Mouse (Mus musculus) midbrain, embryonic 14.5 days (tissue): Measurements from ENCODE around the gene Dmpk. TPM values are rescaled to one million over a fixed set of nuclear protein-coding genes. Genes with fewer than 3 reads are reported as not detected.
"Not testable (repeated sequence)": the region's sequence is repeated elsewhere in the genome, so short reads cannot be mapped to it uniquely, and the experiment has no call there.

Source experiments
- ATAC-seq: fragments of 200-750 bp; cut with Nextera tagmentation; 2 replicates; pipeline ENCODE4 v1.8.0; 2017; ENCODE audit warnings: moderate number of reproducible peaks, moderate library complexity; ENCODE audit not compliant: low FRiP score, low TSS enrichment
- DNase-seq: peaks from one replicate; pipeline ENCODE4 v3.0.0-alpha.2; 2015
- H3K27ac ChIP-seq: fragments of 300-500 bp; sonication (generic); replicated peaks from 2 replicates; pipeline ENCODE4 v1.5.1; 2014; ENCODE audit warnings: mild to moderate bottlenecking, low read depth, low read length, moderate library complexity
- H3K27me3 ChIP-seq: fragments of 300-500 bp; sonication (generic); 2 replicates; pipeline ENCODE4 v1.6.1; 2014; ENCODE audit warnings: low read length, control low read depth, mixed read lengths; ENCODE audit not compliant: control insufficient read depth, insufficient read depth
- H3K36me3 ChIP-seq: fragments of 300-500 bp; sonication (generic); 2 replicates; pipeline ENCODE4 v1.6.1; 2014; ENCODE audit warnings: low read length, control low read depth; ENCODE audit not compliant: control insufficient read depth, insufficient read depth
- H3K4me1 ChIP-seq: fragments of 300-500 bp; sonication (generic); 2 replicates; pipeline ENCODE4 v1.6.1; 2014; ENCODE audit warnings: mild to moderate bottlenecking, antibody characterized with exemption, low read length, control low read depth; ENCODE audit not compliant: control insufficient read depth, insufficient read depth
- H3K4me2 ChIP-seq: fragments of 300-500 bp; sonication (generic); 2 replicates; pipeline ENCODE4 v1.6.1; 2014; ENCODE audit warnings: mild to moderate bottlenecking, low read length, moderate library complexity
- H3K4me3 ChIP-seq: fragments of 300-500 bp; sonication (generic); replicated peaks from 2 replicates; pipeline ENCODE4 v1.5.1; 2014; ENCODE audit warnings: low read depth, low read length
- H3K9ac ChIP-seq: fragments of 300-500 bp; sonication (generic); replicated peaks from 2 replicates; pipeline ENCODE4 v1.6.1; 2014; ENCODE audit warnings: mild to moderate bottlenecking, low read length, moderate library complexity
- H3K9me3 ChIP-seq: fragments of 300-500 bp; sonication (generic); 2 replicates; pipeline ENCODE4 v1.6.1; 2016; ENCODE audit warnings: low read length, control low read depth, mixed read lengths; ENCODE audit not compliant: control insufficient read depth
- WGBS: fragments of 180-500 bp; shearing (Covaris S2); extraction: QIAGEN DNeasy Blood & Tissue Kit; methylation state at CpG from one replicate; pipeline ENCODE4 v1.1.7; 2014; 5-methylcytosine and 5-hydroxymethylcytosine counted together
- polyA plus RNA-seq: library from polyadenylated mRNA; unstranded; fragments of >200 nt; fragmentation: Nextera tagmentation; extraction: Ambion mirVana; gene quantifications from 2 replicates; pipeline ENCODE4 v1.2.1, GENCODE M21; 2014

Gene Dmpk
- polyA plus RNA-seq, 1 experiment from 2014 or later: 9.8 TPM

DNA sequence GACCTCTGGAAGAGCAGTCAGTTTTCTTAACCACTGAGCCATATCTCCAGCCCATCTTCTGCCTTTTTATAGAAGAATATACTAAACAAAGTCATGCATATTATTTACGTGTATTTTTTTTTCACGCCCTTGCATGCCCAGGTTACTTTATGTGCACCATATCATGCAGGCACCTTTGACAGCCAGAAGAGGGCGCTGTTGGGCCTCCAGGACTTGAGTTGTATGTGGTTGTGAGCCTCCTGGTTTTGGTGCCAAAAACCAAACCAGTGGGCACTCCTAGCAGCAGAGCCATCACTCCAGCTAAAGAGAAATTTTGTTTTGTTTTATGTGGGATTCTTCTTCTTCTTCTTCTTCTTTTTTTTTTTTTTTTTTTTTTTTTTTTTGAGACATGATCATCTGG, 14.1 kb upstream of the Dmpk start:
- peak; percentile 18 for DNase-seq
- WGBS: 48% methylated on average over 3 of the region's 3 CpGs

DNA sequence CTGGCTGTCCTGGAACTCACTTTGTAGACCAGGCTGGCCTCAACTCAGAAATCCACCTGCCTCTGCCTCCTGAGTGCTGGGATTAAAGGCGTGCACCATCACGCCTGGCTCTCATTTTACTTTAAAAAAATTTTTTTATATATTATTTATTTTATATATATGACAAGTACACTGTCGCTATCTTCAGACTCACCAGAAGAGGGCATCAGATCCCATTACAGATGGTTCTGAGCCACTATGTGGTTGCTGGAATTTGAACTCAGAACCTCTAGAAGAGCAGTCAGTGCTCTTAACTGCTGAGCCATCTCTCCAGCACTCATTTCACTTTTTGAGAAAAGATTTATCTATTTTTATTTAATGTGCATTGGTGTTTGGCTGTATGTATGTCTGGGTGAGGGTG, 12.6 kb upstream of the Dmpk start:
- H3K4me3 ChIP-seq, H3K4me1 ChIP-seq, DNase-seq, H3K9ac ChIP-seq, H3K27ac ChIP-seq, H3K4me2 ChIP-seq, ATAC-seq, H3K9me3 ChIP-seq, H3K36me3 ChIP-seq, H3K27me3 ChIP-seq: not testable (repeated sequence)
- 61% methylated on average over 3 of the region's 3 CpGs for WGBS

More for the DNA sequence above, 14.1 kb upstream of the Dmpk start:
- H3K4me3 ChIP-seq: no peak overlapping the region
- no peaks in the 10 kb centered on the region for H3K36me3 ChIP-seq
- no peak for ATAC-seq
- H3K4me1 ChIP-seq: no peaks in the 10 kb centered on the region
- H3K4me2 ChIP-seq: no peak overlapping the region
- H3K27ac ChIP-seq: no peak overlapping the region
- H3K9ac ChIP-seq: no peak overlapping the region
- no peaks in the 10 kb centered on the region for H3K9me3 ChIP-seq
- H3K27me3 ChIP-seq: peaks cover 12% of the 10 kb centered on the region; the same call in 1 of the 2 replicates

- Histone ChIP-seq H3K4me3 (no peak overlapping the region), H3K9ac (no peak overlapping the region), H3K27ac (no peak overlapping the region), H3K36me3 (peaks cover 7% of the 10 kb centered on the region), H3K4me1 (peaks cover 15% of the 10 kb centered on the region), H3K27me3 (no peaks in the 10 kb centered on the region), H3K4me2 (no peak overlapping the region), H3K9me3 (no peaks in the 10 kb centered on the region)
- DNase-seq (no peak), ATAC-seq (no peak)
- 81% methylated on average over 9 of the region's 9 CpGs for WGBS
These were observed 10.1 kb upstream of the Dmpk start for GRCm38 (mm10) chr7:19073504-19073903.

DNA sequence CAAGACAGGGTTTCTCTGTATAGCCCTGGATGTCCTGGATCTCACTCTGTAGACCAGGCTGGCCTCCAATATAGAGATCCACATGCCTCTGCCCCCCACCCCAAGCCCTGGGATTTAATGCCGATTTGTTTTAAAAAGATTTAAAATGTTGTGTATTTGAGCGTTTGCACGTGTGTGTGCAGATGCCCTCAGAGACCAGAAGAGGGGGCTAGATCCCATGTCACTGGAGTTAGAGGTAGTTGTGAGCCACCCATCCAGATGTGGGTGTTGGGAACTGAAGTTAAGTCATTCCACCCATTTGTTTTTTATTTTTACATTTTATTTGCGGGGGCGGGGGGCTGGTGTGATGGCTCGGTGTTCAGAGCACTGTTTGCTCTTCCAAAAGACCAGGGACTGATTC, 9.2 kb upstream of the Dmpk start:
- Histone ChIP-seq H3K27me3 (no peaks in the 10 kb centered on the region), H3K36me3 (peaks cover 17% of the 10 kb centered on the region), H3K4me2 (no peak overlapping the region), H3K27ac (no peak overlapping the region), H3K9me3 (no peaks in the 10 kb centered on the region), H3K9ac (no peak overlapping the region), H3K4me1 (peaks cover 15% of the 10 kb centered on the region), H3K4me3 (no peak overlapping the region)
- no peak for ATAC-seq
- WGBS: 97% methylated on average over 6 of the region's 6 CpGs
- no peak for DNase-seq

GRCm38 (mm10) chr7:19075231-19075630, 8.4 kb upstream of the Dmpk start:
- Histone ChIP-seq H3K9ac (no peak overlapping the region), H3K9me3 (no peaks in the 10 kb centered on the region), H3K4me1 (peaks cover 15% of the 10 kb centered on the region), H3K27me3 (no peaks in the 10 kb centered on the region), H3K4me2 (peak overlapping the region; percentile 95), H3K4me3 (peak overlapping the region; percentile 95), H3K27ac (peak overlapping the region; percentile 54; the same call in 1 of the 2 replicates), H3K36me3 (peaks cover 25% of the 10 kb centered on the region)
- WGBS: 64% methylated on average over 5 of the region's 5 CpGs
- DNase-seq (no peak), ATAC-seq (no peak)

GRCm38 (mm10) chr7:19075723-19076585, 7.7 kb upstream of the Dmpk start, which contains the start of gene Dmwd:
TSS of gene Dmwd (plus strand) at chr7:19076227.
- 1% methylated on average over 91 of the region's 91 CpGs for WGBS
- peak within 1 kb of the TSS; percentile 95 for H3K4me2 ChIP-seq
- H3K27me3 ChIP-seq: no peaks in the 10 kb centered on the region
- H3K9me3 ChIP-seq: no peaks in the 10 kb centered on the region
- H3K36me3 ChIP-seq: peaks cover 32% of the 10 kb centered on the region
- peak within 1 kb of the TSS; percentile 96 for H3K9ac ChIP-seq
- H3K27ac ChIP-seq: peak within 1 kb of the TSS; percentile 82
- peaks cover 15% of the 10 kb centered on the region for H3K4me1 ChIP-seq
- H3K4me3 ChIP-seq: peak within 1 kb of the TSS; percentile 95
- DNase-seq: peak; percentile 99
- peak; percentile 99 for ATAC-seq

DNA sequence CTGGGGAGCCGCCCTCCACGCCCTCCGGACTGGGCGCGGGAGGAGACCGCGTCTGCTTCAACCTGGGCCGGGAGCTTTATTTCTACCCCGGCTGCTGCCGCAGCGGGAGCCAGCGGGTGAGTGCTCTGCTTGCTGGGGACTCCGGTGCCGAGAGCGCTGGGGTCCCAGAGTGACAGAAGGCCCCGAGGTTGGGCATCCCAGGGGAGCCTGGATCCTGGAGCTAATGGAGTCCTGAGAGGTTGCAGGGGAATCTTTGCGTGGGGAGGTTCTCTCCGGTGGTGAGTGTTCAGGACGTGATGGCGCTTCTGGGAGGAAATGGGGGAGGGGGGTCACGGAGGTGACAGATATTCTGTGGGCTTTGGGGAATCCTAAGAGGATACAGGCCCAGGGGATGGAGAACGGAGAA, 7.1 kb upstream of the Dmpk start:
- ATAC-seq: no peak
- peaks cover 15% of the 10 kb centered on the region for H3K4me1 ChIP-seq
- WGBS: under 1% methylated on average over 22 of the region's 22 CpGs
- peak overlapping the region; percentile 82 for H3K27ac ChIP-seq
- DNase-seq: peak; percentile 47
- H3K9ac ChIP-seq: peak overlapping the region; percentile 96
- no peaks in the 10 kb centered on the region for H3K27me3 ChIP-seq
- no peaks in the 10 kb centered on the region for H3K9me3 ChIP-seq
- peaks cover 38% of the 10 kb centered on the region for H3K36me3 ChIP-seq
- peak overlapping the region; percentile 95 for H3K4me3 ChIP-seq
- H3K4me2 ChIP-seq: peak overlapping the region; percentile 95

DNA sequence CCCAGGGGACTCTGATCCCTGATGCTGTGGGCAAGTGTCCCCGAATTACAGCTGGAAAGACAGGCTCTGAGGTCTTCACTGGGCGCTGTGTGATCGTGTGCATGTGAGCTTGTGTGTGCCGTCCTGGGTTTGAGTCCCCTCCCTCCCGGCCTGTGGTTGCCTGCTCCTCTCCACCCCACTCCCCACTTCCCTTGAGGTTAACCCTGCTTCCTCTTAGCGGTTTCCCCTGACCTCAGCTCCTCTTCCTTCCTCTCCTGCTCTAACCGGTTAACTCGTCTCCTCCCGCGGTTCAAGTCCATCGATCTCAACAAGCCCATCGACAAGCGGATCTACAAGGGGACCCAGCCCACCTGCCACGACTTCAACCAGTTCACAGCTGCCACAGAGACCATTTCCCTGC, 5.9 kb upstream of the Dmpk start:
- DNase-seq (no peak), ATAC-seq (no peak)
- peak overlapping the region; percentile 3; the same call in 1 of the 2 replicates for H3K9ac ChIP-seq
- H3K27me3 ChIP-seq: no peaks in the 10 kb centered on the region
- peak overlapping the region; percentile 95 for H3K4me3 ChIP-seq
- H3K9me3 ChIP-seq: no peaks in the 10 kb centered on the region
- no peak overlapping the region for H3K27ac ChIP-seq
- WGBS: 79% methylated on average over 14 of the region's 14 CpGs
- H3K4me1 ChIP-seq: peaks cover 15% of the 10 kb centered on the region
- peaks cover 50% of the 10 kb centered on the region for H3K36me3 ChIP-seq
- H3K4me2 ChIP-seq: peak overlapping the region; percentile 95

- H3K27ac ChIP-seq: no peak overlapping the region
- no peak for DNase-seq
- no peaks in the 10 kb centered on the region for H3K27me3 ChIP-seq
- H3K4me3 ChIP-seq: no peak overlapping the region
- peaks cover 15% of the 10 kb centered on the region for H3K4me1 ChIP-seq
- no peak overlapping the region for H3K4me2 ChIP-seq
- no peaks in the 10 kb centered on the region for H3K9me3 ChIP-seq
- ATAC-seq: no peak
- WGBS: 86% methylated on average over 3 of the region's 3 CpGs
- peaks cover 60% of the 10 kb centered on the region for H3K36me3 ChIP-seq
- no peak overlapping the region for H3K9ac ChIP-seq
These were observed 4.9 kb upstream of the Dmpk start for GRCm38 (mm10) chr7:19078732-19079131.
